Mouse (Mus musculus) bone marrow macrophage, adult 2 months (primary cell): ENCODE results near the gene Bzw2.

Experiments used
- CTCF ChIP-seq: IDR thresholded peaks from 2 replicates; pipeline ENCODE4 v1.5.1; 2012; ENCODE audit warnings: low read depth, mild to moderate bottlenecking, low read length, moderate library complexity
- POLR2A ChIP-seq: IDR thresholded peaks from 2 replicates; pipeline ENCODE4 v1.6.1; 2012; ENCODE audit warnings: mild to moderate bottlenecking, low read depth, low read length, borderline replicate concordance

DNA sequence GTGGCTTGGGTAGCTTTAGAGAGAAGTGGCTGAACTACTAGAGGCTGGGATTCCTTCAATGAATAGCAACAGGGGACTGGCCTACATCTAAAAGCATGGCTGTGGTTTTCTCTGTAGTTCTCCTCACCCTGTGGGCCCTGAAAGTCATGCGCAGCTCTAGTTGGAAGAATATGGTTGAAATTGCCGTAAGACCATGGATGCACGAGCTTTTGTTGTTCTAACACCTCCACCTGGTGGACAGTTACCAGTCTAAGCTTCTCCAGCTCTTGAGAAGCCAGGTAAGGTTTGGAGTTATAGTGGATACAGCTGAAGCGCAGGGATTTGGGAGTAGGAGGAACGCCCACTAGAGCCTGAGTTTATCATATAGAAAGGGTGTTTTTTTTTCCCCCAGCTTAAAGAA, 49.4 kb downstream of the Bzw2 start:
- TF ChIP-seq CTCF: no peak
- no peak for TF ChIP-seq POLR2A
